Mouse (Mus musculus) forebrain, embryonic 10.5 days (tissue): ENCODE measurements around the gene Mlst8. TPM values are rescaled to one million over a fixed set of nuclear protein-coding genes. Genes with fewer than 3 reads are reported as not detected.
"Not testable (repeated sequence)": the region's sequence is repeated elsewhere in the genome, so short reads cannot be mapped to it uniquely, and the experiment has no call there.

Experiments
- DNase-seq: peaks from one replicate; pipeline ENCODE4 v3.0.0-alpha.2; 2017; ENCODE audit warnings: low spot score; ENCODE audit errors: extremely low spot score
- H3K27ac ChIP-seq: fragments of 300-500 bp; sonication (generic); 2 replicates; pipeline ENCODE4 v1.5.1; 2016; ENCODE audit warnings: mild to moderate bottlenecking
- H3K27me3 ChIP-seq: fragments of 300-500 bp; sonication (generic); 2 replicates; pipeline ENCODE4 v1.6.1; 2016; ENCODE audit warnings: mild to moderate bottlenecking; ENCODE audit not compliant: poor library complexity, severe bottlenecking
- H3K36me3 ChIP-seq: fragments of 300-500 bp; sonication (generic); replicated peaks from 2 replicates; pipeline ENCODE4 v1.6.1; 2016; ENCODE audit warnings: mild to moderate bottlenecking, moderate library complexity
- H3K4me1 ChIP-seq: fragments of 300-500 bp; sonication (generic); 2 replicates; pipeline ENCODE4 v1.6.1; 2016
- H3K4me3 ChIP-seq: fragments of 300-500 bp; sonication (generic); 2 replicates; pipeline ENCODE4 v1.5.1; 2016; ENCODE audit warnings: mild to moderate bottlenecking, moderate library complexity
- H3K9me3 ChIP-seq: fragments of 300-500 bp; sonication (generic); 2 replicates; pipeline ENCODE4 v1.6.1; 2016; ENCODE audit warnings: mild to moderate bottlenecking, moderate library complexity
- WGBS: fragments of 180-500 bp; shearing (Covaris S2); methylation state at CpG from one replicate; pipeline ENCODE4 v1.1.7; 2016; 5-methylcytosine and 5-hydroxymethylcytosine counted together
- polyA plus RNA-seq: library from polyadenylated mRNA; unstranded; fragments of >200 nt; fragmentation: Nextera tagmentation; extraction: Ambion mirVana; gene quantifications from 2 replicates; pipeline ENCODE4 v1.2.1, GENCODE M21; 2016

Mlst8 gene
- polyA plus RNA-seq, 1 experiment from 2014 or later: 40.0 TPM

- H3K36me3 ChIP-seq: peaks cover 70% of the 10 kb centered on the region
- not testable (repeated sequence) for H3K27me3 ChIP-seq, H3K27ac ChIP-seq, H3K4me3 ChIP-seq, H3K9me3 ChIP-seq, DNase-seq
- 92% methylated on average over 6 of the region's 8 CpGs for WGBS
- peaks cover 16% of the 10 kb centered on the region for H3K4me1 ChIP-seq
Measured at GRCm38 (mm10) chr17:24425326-24425725, 53.6 kb downstream of the Mlst8 start.

- WGBS: 94% methylated on average over 5 of the region's 5 CpGs
- Histone ChIP-seq H3K4me1 (peaks cover 16% of the 10 kb centered on the region), H3K27ac (no peak overlapping the region), H3K36me3 (peaks cover 72% of the 10 kb centered on the region), H3K27me3 (no peaks in the 10 kb centered on the region), H3K9me3 (no peaks in the 10 kb centered on the region), H3K4me3 (no peak overlapping the region)
- DNase-seq: no peak
Measured at GRCm38 (mm10) chr17:24424489-24424888, 54.4 kb downstream of the Mlst8 start.

Other genes with a start within 250 kb of the Mlst8 start
- gene Ccnf, start 227.6 kb downstream of the Mlst8 start, polyA plus RNA-seq: 126 and 128 TPM in 2 replicates
- gene Abca17, start 128.0 kb downstream of the Mlst8 start, polyA plus RNA-seq: not detected in 2 replicates
- 8.6 and 10.0 TPM in 2 replicates for gene Abca3, start 127.1 kb downstream of the Mlst8 start, polyA plus RNA-seq
- gene Rnps1, start 64.5 kb downstream of the Mlst8 start, polyA plus RNA-seq: 493 and 501 TPM in 2 replicates
- gene Eci1, start 52.4 kb downstream of the Mlst8 start, polyA plus RNA-seq: 84.1 and 89.4 TPM in 2 replicates
- 2.3 TPM in 2 replicates for gene Dnase1l2, start 36.0 kb downstream of the Mlst8 start, polyA plus RNA-seq
- 32.7 and 35.2 TPM in 2 replicates for gene E4f1, start 8.8 kb downstream of the Mlst8 start, polyA plus RNA-seq
- 79.7 and 85.3 TPM in 2 replicates for gene Pgp, start 8.7 kb downstream of the Mlst8 start, polyA plus RNA-seq
- 0.23 and 0.25 TPM in 2 replicates for gene Bricd5, start 5.2 kb downstream of the Mlst8 start, polyA plus RNA-seq
- 3.8 and 4.3 TPM in 2 replicates for gene Caskin1, start 9.5 kb upstream of the Mlst8 start, polyA plus RNA-seq
- gene Traf7, start 48.9 kb upstream of the Mlst8 start, polyA plus RNA-seq: 128 and 132 TPM in 2 replicates
- 1.9 and 3.5 TPM in 2 replicates for gene Rab26, start 55.1 kb upstream of the Mlst8 start, polyA plus RNA-seq
- 12.9 and 16.3 TPM in 2 replicates for gene Pkd1, start 70.8 kb upstream of the Mlst8 start, polyA plus RNA-seq
- gene Tsc2, start 153.6 kb upstream of the Mlst8 start, polyA plus RNA-seq: 75.3 and 75.4 TPM in 2 replicates
- gene Nthl1, start 153.6 kb upstream of the Mlst8 start, polyA plus RNA-seq: 26.9 and 29.5 TPM in 2 replicates
- gene Slc9a3r2, start 171.2 kb upstream of the Mlst8 start, polyA plus RNA-seq: 25.9 and 27.1 TPM in 2 replicates
- not detected in 2 replicates for gene Npw, start 179.4 kb upstream of the Mlst8 start, polyA plus RNA-seq
- gene Zfp598, start 190.6 kb upstream of the Mlst8 start, polyA plus RNA-seq: 27.5 and 30.6 TPM in 2 replicates
- 9.7 and 11.0 TPM in 2 replicates for gene Syngr3, start 210.9 kb upstream of the Mlst8 start, polyA plus RNA-seq
- 57.7 and 60.3 TPM in 2 replicates for gene Gfer, start 217.1 kb upstream of the Mlst8 start, polyA plus RNA-seq
- 0.79 and 1.0 TPM in 2 replicates for gene Noxo1, start 217.2 kb upstream of the Mlst8 start, polyA plus RNA-seq
- 162 and 167 TPM in 2 replicates for gene Tbl3, start 228.6 kb upstream of the Mlst8 start, polyA plus RNA-seq
- gene Rnf151, start 239.0 kb upstream of the Mlst8 start, polyA plus RNA-seq: 0.43 and 0.69 TPM in 2 replicates
- 1,888 and 1,960 TPM in 2 replicates for gene Rps2, start 239.0 kb upstream of the Mlst8 start, polyA plus RNA-seq
- gene Ndufb10, start 245.4 kb upstream of the Mlst8 start, polyA plus RNA-seq: 190 and 194 TPM in 2 replicates
- not detected in 2 replicates for gene Rpl3l, start 248.7 kb upstream of the Mlst8 start, polyA plus RNA-seq